Mouse (Mus musculus): Measurements from ENCODE around the gene Vrk1.

The Vrk1 gene

GRCm38 (mm10) chr12:106010065-106010915, at the start of gene Vrk1:
TSS of gene Vrk1 (plus strand) at chr12:106010228.
- in situ Hi-C loops (cut with MboI, MseI), result no loop called here

DNA sequence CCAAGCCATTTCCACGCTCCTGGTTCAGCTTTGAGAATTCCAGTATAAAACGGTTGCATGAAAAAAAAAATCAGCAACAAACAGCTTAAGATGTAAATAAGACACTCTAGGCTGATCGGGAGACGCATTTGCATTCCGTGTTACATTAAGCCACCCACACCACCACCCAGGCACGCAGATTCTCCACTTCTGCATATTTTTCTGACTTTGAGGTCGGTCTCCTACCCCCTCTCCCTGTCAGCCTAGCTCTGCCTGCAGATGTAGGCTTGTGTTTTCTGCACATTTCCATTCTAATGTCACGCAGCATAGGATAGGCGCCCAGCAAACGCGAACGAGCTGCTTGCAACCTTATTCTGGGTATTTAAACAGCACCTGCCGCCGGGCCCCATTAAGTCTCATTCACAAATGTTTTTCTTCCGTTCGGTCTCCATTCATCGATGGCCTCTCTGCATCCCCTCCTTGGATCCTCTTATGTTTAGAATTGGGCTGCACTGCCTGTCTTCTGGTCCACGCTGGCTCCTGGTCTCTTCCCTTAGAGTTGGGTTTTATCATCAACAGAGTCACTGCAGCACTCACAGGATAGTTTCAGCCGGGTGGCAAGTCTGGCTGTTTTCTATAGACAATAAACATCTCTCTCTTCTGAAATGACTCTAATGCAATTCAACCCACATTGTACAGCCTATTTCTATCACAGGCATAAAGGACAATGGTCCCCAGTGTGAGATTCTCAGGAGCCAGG, 49.3 kb upstream of the Vrk1 start:
- in situ Hi-C loops (cut with MboI, MseI), result no loop called here

- in situ Hi-C loops (cut with MboI, MseI), result no loop called here
These were observed 48.4 kb upstream of the Vrk1 start for GRCm38 (mm10) chr12:105961667-105962066.

- in situ Hi-C loops (cut with MboI, MseI), result no loop called here
These were observed 47.7 kb upstream of the Vrk1 start for GRCm38 (mm10) chr12:105962103-105963011.

DNA sequence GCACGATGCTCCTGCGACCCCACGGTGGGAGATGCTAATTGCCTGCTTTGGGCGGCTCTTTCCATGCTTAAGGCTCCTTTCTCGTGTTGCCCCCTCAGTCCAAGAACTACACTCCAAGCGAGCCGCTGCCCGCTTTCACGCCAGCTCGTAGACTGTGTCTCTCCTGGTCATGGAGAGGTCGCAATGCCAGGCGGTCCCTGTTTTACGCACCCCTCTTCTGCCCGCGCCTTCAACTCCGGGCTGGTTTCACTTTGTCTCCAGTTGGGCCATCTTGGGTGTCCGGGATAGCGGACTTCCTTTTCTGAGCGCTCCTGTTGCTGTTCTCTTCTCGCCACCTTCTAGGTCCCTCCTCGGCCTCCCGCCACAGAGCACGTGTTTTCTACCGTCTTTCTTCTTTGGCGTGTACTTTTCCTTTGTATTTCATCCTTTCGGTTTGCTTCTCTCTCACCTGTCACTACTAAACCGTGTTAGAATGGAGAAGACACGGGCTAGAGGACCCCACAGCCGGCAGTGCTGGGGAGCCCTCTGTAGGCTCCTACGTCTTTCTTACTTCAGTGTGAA, 46.9 kb upstream of the Vrk1 start:
- in situ Hi-C loops (cut with MboI, MseI), result no loop called here

GRCm38 (mm10) chr12:105966887-105967637, 43.0 kb upstream of the Vrk1 start:
- in situ Hi-C loops (cut with MboI, MseI), result no loop called here

DNA sequence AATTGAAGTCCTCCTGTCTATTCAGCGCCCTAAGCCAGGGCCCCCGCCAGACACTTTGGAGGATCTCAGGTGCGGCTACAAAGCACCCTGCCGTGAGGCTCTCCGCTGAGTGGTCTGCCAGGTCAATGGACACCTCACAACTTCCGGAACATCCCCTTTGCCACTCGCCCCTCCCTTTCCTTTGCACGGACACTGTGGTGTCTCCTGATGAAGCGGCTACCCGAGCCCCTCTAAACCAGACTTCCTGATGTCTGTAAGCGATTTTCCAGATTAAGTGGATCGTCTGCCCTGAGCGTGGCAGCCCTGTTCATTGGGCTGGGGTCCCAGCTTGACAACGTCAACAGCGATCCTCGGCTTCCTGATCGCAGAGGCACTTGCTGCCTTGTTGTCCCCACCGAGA, 42.2 kb upstream of the Vrk1 start:
- in situ Hi-C loops (cut with MboI, MseI), result no loop called here

DNA sequence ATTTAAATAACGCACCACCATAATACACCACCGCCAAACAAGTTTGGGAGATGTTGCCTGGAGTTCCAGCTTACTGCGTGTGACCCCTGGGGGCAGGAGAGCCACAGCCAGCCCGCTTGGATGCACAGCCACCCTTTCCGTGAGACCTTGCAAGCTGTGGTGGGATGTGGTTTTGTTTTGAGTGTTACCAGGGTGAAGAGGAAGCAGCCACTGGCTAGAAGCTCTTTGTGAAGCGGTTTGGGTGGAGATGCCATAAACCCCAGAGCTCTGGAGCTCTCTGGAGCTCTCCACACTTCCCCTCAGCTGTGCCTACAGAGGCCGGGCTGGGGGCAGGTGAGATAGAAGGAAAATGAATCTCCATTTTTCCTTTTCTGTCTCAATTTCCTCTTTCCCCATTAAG, 38.8 kb upstream of the Vrk1 start:
- in situ Hi-C loops (cut with MboI, MseI), result no loop called here

- in situ Hi-C loops (cut with MboI, MseI), result no loop called here
These were observed 37.4 kb upstream of the Vrk1 start for GRCm38 (mm10) chr12:105972673-105973072.

DNA sequence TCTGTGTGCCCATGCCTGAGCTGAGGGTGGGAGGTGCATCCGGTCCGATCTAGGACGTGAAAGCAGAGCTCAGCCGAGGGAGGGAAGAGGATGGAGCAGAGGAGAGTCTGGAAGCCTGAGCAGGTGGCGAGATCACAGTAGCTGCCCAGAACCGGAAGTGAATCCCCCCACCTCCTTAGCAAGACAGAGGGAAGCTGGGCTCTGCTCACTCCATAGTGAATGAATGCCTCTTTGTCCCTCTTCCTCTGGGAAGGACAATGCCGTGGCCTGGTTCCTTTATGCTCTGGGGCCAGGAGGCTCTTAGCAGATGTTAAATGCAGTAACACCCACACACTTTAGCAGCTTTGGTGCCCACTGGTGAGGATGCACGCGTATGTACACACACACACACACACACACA, 36.3 kb upstream of the Vrk1 start:
- in situ Hi-C loops (cut with MboI, MseI), result no loop called here

DNA sequence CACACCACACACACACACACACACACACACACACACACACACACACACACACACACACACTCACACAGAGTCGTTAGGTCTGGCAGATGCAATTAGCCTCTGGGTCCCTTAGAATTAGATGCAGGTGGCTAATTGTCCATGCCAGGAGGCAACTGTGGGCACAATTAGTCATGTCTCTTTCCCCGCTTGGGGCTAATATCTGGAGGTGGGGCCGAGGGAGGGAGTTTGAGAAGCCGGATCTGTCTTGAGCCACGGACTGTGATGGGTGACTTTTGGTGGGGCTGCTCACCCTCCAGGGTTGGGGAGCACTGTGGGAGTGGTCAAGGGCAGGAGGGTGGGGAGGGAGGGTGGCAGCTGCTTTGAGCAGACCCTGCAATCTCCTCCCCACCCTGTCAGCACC, 35.9 kb upstream of the Vrk1 start:
- in situ Hi-C loops (cut with MboI, MseI), result no loop called here

DNA sequence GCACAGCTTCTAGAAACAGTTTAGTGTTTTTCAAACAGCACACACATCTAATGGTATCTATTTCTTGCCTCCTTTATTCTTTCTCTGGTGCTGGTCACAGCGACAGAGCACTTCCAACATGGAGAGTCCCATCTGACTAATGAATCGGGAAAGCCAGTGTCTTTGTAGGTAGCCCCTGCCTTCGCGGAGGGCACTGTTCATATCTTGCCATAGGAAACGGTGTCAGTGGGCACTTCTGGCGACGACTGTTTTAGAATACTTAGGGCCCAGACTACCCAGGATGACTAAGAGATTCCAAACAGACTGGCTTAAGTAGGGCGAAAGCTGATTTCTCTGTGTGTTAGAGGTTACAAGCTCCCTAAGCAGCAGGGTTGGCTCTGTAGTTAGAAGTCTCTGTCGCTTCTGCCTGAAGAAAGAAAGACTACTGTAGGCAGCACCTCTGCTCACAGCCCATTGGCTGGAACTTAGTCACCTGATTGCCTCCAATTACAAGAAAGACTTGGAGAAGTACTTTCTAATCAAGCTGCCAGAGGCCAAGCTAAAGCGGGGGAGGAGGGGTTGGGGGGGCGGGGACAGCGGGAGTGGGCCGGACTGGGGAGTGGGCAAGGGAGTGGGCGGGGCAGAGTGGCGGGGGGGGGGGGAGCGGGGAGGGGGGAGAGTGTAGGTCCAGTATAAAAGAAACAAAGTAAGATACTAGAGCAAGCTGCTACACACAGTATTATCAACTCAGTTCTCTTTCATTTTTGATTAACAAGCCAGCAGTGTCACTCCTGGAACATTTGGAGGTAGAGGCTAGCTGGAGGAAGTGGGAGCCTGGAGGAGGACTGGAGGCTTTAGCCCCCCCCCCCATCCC, 28.7 kb upstream of the Vrk1 start:
- in situ Hi-C loops (cut with MboI, MseI), result no loop called here

DNA sequence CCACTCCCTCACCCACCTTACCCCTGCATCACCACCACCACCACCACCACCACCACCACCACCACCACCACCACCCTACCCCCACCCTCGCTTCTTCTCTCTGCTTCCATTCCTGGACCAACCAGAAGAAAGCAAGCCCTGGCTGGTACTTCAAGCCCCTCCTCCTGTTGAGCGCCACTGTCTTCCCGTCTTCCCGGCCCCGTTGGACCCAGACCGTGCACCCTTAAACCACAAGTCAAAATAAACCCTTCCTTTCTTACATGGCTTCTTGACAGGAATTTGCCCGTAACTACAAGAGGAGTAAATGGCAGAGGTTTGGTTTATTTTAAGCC, 28.1 kb upstream of the Vrk1 start:
- in situ Hi-C loops (cut with MboI, MseI), result no loop called here

DNA sequence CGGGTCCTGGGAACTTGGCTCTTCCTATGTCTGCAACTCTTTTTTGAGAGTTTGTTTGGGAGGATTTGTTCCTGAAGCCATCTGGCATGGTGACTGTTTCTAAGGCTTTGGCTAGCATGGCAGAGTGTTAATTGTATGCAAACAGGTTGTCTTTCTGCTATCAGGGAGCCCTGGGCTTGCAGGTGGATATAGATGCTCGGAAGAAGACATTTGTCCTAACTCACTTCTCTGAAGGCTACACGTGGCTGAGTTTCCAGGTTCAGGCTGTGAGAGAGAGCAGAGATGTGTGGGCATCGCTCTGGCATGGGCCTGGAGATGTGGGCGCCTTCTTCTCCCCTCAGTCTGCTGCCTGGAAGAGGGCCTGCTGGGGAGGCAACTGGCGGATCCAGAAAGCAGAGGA, 27.4 kb upstream of the Vrk1 start:
- in situ Hi-C loops (cut with MboI, MseI), result no loop called here

- in situ Hi-C loops (cut with MboI, MseI), result no loop called here
These were observed 26.5 kb upstream of the Vrk1 start for GRCm38 (mm10) chr12:105983499-105983898.

GRCm38 (mm10) chr12:105988434-105988833, 21.6 kb upstream of the Vrk1 start:
- in situ Hi-C loops (cut with MboI, MseI), result no loop called here

DNA sequence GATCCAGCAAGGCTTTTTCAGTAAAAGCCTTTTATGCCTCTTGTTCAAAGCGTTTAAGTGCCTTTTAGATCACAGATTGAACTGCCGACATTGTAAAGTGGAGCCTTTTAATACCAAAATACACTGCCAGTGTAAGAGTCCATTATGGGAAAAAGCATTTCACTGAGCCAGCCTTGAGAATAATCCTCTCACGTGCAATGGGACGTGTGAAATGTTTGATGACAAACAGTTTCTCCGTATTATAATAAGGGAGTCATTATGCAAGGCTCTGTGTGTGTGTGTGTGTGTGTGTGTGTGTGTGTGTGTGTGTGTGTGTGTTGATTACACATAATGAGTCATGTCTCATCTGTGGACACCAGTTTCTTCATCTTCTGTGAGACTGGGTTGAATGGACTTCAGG, 17.3 kb upstream of the Vrk1 start:
- in situ Hi-C loops (cut with MboI, MseI), result no loop called here

- in situ Hi-C loops (cut with MboI, MseI), result no loop called here
These were observed 16.7 kb upstream of the Vrk1 start for GRCm38 (mm10) chr12:105993356-105993755.

- in situ Hi-C loops (cut with MboI, MseI), result no loop called here
These were observed 14.1 kb upstream of the Vrk1 start for GRCm38 (mm10) chr12:105995940-105996339.
